26 mouse cellular contexts compared by ENCODE assay signal in genomic region chr1:88222216-88222615, GRCm38 (mm10). TPM values are rescaled to one million over a fixed set of nuclear protein-coding genes. Genes with fewer than 3 reads are reported as not detected.
"Had no signal": no experiment of that assay in that cellular context is flagged by ENCODE, and none has a peak within 500 bp of the region (broad histone marks: within the 10 kb centered on the region; RNA-seq: fewer than 3 reads in every experiment).

No protein-coding gene starts in this region.

- H3K27ac ChIP-seq: kidney, postnatal 0 days; limb, embryonic 12.5 days; limb, embryonic 15.5 days; liver, embryonic 14.5 days; midbrain, embryonic 12.5 days; neural tube, embryonic 13.5 days had no signal

- ATAC-seq: liver, postnatal 0 days; lung, postnatal 0 days; midbrain, embryonic 16.5 days had no signal

- H3K36me3 ChIP-seq: limb, embryonic 12.5 days; limb, embryonic 15.5 days; midbrain, embryonic 12.5 days; neural tube, embryonic 13.5 days had no signal

- H3K4me3 ChIP-seq: limb, embryonic 12.5 days; limb, embryonic 15.5 days; midbrain, embryonic 12.5 days; myocyte; neural tube, embryonic 13.5 days had no signal

- DNase-seq: kidney, adult 18-20 months; kidney, adult 9 months; kidney, postnatal 36 days; left cerebral cortex, postnatal 4 days; liver, postnatal 0 days; lung, embryonic 14.5 days; lung, postnatal 36 days; retina, postnatal 1 day; thymus, postnatal 25 days had no signal

- H3K27me3 ChIP-seq: limb, embryonic 12.5 days; limb, embryonic 15.5 days; midbrain, embryonic 12.5 days; neural tube, embryonic 13.5 days had no signal

- H3K4me1 ChIP-seq: limb, embryonic 12.5 days; limb, embryonic 15.5 days; midbrain, embryonic 12.5 days; neural tube, embryonic 13.5 days had no signal

RNA-seq across cellular contexts. Expression of gene Ugt1a1, which starts 10.5 kb away (rescaled TPM):
- total RNA-seq: layer of hippocampus, adult 8-10 months; layer of hippocampus, postnatal 10 days; megakaryocyte-erythroid progenitor cell, adult 5-6 weeks had no signal
- polyA plus RNA-seq: limb, embryonic 12.5 days; liver, embryonic 11.5 days; lung, embryonic 14.5 days; midbrain, embryonic 12.5 days; midbrain, embryonic 16.5 days; myocyte; neural tube, embryonic 13.5 days had no signal

RNA-seq across cellular contexts. Expression of gene Dnajb3, which starts 16.6 kb away (rescaled TPM):
- total RNA-seq: monocyte, adult 5-6 weeks; neutrophil, adult 5-6 weeks had no signal
- polyA plus RNA-seq: myocyte had no signal

RNA-seq across cellular contexts. Expression of gene Ugt1a2, which starts 21.8 kb away (rescaled TPM):
- total RNA-seq: layer of hippocampus, postnatal 10 days; left cerebral cortex, adult 8-10 months; left cerebral cortex, postnatal 14 days; megakaryocyte-erythroid progenitor cell, adult 5-6 weeks had no signal
- polyA plus RNA-seq: limb, embryonic 12.5 days; limb, embryonic 15.5 days; liver, embryonic 11.5 days; liver, postnatal 0 days; lung, embryonic 14.5 days; midbrain, embryonic 16.5 days; neural tube, embryonic 13.5 days had no signal
